Mouse (Mus musculus): ENCODE measurements around the gene Pip5k1c. TPM values are rescaled to one million over a fixed set of nuclear protein-coding genes. Genes with fewer than 3 reads are reported as not detected.

The Pip5k1c gene
- polyA plus RNA-seq, 1 experiment from 2014 or later, result 31.2 TPM

- TF ChIP-seq CTCF (IDR thresholded peaks at IDR 0.05) (no peak), EP300 (IDR thresholded peaks at IDR 0.05) (no peak)
- Histone ChIP-seq H3K4me1 (ENCODE audit: insufficient read depth, low read depth, low read length) (peaks cover 36% of the 10 kb centered on the region), H3K27ac (ENCODE audit: low read length) (peak overlapping the region; percentile 86), H3K4me3 (ENCODE audit: low read depth, low read length) (no peak overlapping the region), H3K9ac (replicated peaks; ENCODE audit: low read depth) (no peak overlapping the region), H3K27me3 (replicated peaks; ENCODE audit: insufficient read depth, low read length) (no peaks in the 10 kb centered on the region), H3K4me2 (replicated peaks; ENCODE audit: low read depth, low read length) (peak overlapping the region; percentile 32), H3K9me3 (ENCODE audit: low read length) (no peaks in the 10 kb centered on the region), H3K36me3 (ENCODE audit: insufficient read depth, low read length) (no peaks in the 10 kb centered on the region)
- DNase-seq (ENCODE audit: low spot score) (peak; percentile 42), ATAC-seq (no peak)
- 84% methylated on average over 17 of the region's 17 CpGs for WGBS
Observed at GRCm38 (mm10) chr10:81298369-81299100, 5.8 kb downstream of the Pip5k1c start.

- DNase-seq (ENCODE audit: low spot score) (no peak), ATAC-seq (no peak)
- 83% methylated on average over 14 of the region's 14 CpGs for WGBS
- Histone ChIP-seq H3K9me3 (ENCODE audit: low read length) (no peaks in the 10 kb centered on the region), H3K4me3 (ENCODE audit: low read depth, low read length) (no peak overlapping the region), H3K4me2 (replicated peaks; ENCODE audit: low read depth, low read length) (no peak overlapping the region), H3K9ac (replicated peaks; ENCODE audit: low read depth) (no peak overlapping the region), H3K4me1 (ENCODE audit: insufficient read depth, low read depth, low read length) (peaks cover 24% of the 10 kb centered on the region), H3K27me3 (replicated peaks; ENCODE audit: insufficient read depth, low read length) (no peaks in the 10 kb centered on the region), H3K27ac (ENCODE audit: low read length) (0 out of 2 replicates have a peak overlapping the region, but pooled peaks have one; percentile 26), H3K36me3 (ENCODE audit: insufficient read depth, low read length) (no peaks in the 10 kb centered on the region)
- TF ChIP-seq EP300 (IDR thresholded peaks at IDR 0.05) (no peak), CTCF (IDR thresholded peaks at IDR 0.05) (no peak)
Observed at GRCm38 (mm10) chr10:81299585-81300351, 7.0 kb downstream of the Pip5k1c start.

- no peaks in the 10 kb centered on the region for H3K9me3 ChIP-seq (ENCODE audit: low read length)
- H3K4me2 ChIP-seq (replicated peaks; ENCODE audit: low read depth, low read length), result no peak overlapping the region
- no peaks in the 10 kb centered on the region for H3K27me3 ChIP-seq (replicated peaks; ENCODE audit: insufficient read depth, low read length)
- no peaks in the 10 kb centered on the region for H3K36me3 ChIP-seq (ENCODE audit: insufficient read depth, low read length)
- DNase-seq (ENCODE audit: low spot score) (no peak), ATAC-seq (no peak)
- no peak overlapping the region for H3K4me3 ChIP-seq (ENCODE audit: low read depth, low read length)
- H3K9ac ChIP-seq (replicated peaks; ENCODE audit: low read depth), result no peak overlapping the region
- H3K27ac ChIP-seq (ENCODE audit: low read length), result no peak overlapping the region
- peaks cover 22% of the 10 kb centered on the region for H3K4me1 ChIP-seq (ENCODE audit: insufficient read depth, low read depth, low read length)
- TF ChIP-seq CTCF (IDR thresholded peaks at IDR 0.05) (no peak), EP300 (IDR thresholded peaks at IDR 0.05) (no peak)
- 75% methylated on average over 9 of the region's 9 CpGs for WGBS
Observed at GRCm38 (mm10) chr10:81300352-81300907, 7.7 kb downstream of the Pip5k1c start.

GRCm38 (mm10) chr10:81301321-81301720, 8.6 kb downstream of the Pip5k1c start:
- Histone ChIP-seq H3K36me3 (ENCODE audit: insufficient read depth, low read length) (peaks cover 8% of the 10 kb centered on the region; the same call in 1 of the 2 replicates), H3K27me3 (replicated peaks; ENCODE audit: insufficient read depth, low read length) (no peaks in the 10 kb centered on the region), H3K4me1 (ENCODE audit: insufficient read depth, low read depth, low read length) (peaks cover 22% of the 10 kb centered on the region), H3K9me3 (ENCODE audit: low read length) (no peaks in the 10 kb centered on the region), H3K4me2 (replicated peaks; ENCODE audit: low read depth, low read length) (no peak overlapping the region), H3K27ac (ENCODE audit: low read length) (no peak overlapping the region), H3K4me3 (ENCODE audit: low read depth, low read length) (no peak overlapping the region), H3K9ac (replicated peaks; ENCODE audit: low read depth) (no peak overlapping the region)
- no peak for ATAC-seq
- TF ChIP-seq EP300 (IDR thresholded peaks at IDR 0.05), result no peak
- TF ChIP-seq CTCF (IDR thresholded peaks at IDR 0.05), result no peak
- no peak for DNase-seq (ENCODE audit: low spot score)
- 69% methylated on average over 9 of the region's 9 CpGs for WGBS

GRCm38 (mm10) chr10:81302288-81302687, 9.5 kb downstream of the Pip5k1c start:
- Histone ChIP-seq H3K4me1 (ENCODE audit: insufficient read depth, low read depth, low read length) (peaks cover 22% of the 10 kb centered on the region), H3K27me3 (replicated peaks; ENCODE audit: insufficient read depth, low read length) (no peaks in the 10 kb centered on the region), H3K4me2 (replicated peaks; ENCODE audit: low read depth, low read length) (peak overlapping the region; percentile 27), H3K4me3 (ENCODE audit: low read depth, low read length) (no peak overlapping the region), H3K9me3 (ENCODE audit: low read length) (no peaks in the 10 kb centered on the region), H3K9ac (replicated peaks; ENCODE audit: low read depth) (no peak overlapping the region), H3K36me3 (ENCODE audit: insufficient read depth, low read length) (peaks cover 16% of the 10 kb centered on the region), H3K27ac (ENCODE audit: low read length) (peak overlapping the region; percentile 61)
- TF ChIP-seq CTCF (IDR thresholded peaks at IDR 0.05), result no peak
- TF ChIP-seq EP300 (IDR thresholded peaks at IDR 0.05), result no peak
- ATAC-seq (peak; percentile 10; the same call in 1 of the 2 replicates), DNase-seq (ENCODE audit: low spot score) (peak; percentile 45)
- WGBS, result 55% methylated on average over 4 of the region's 4 CpGs

- Histone ChIP-seq H3K4me1 (ENCODE audit: insufficient read depth, low read depth, low read length) (peaks cover 19% of the 10 kb centered on the region), H3K4me2 (replicated peaks; ENCODE audit: low read depth, low read length) (peak overlapping the region; percentile 27; the same call in 1 of the 2 replicates), H3K9me3 (ENCODE audit: low read length) (no peaks in the 10 kb centered on the region), H3K27me3 (replicated peaks; ENCODE audit: insufficient read depth, low read length) (no peaks in the 10 kb centered on the region), H3K27ac (ENCODE audit: low read length) (peak overlapping the region; percentile 64), H3K9ac (replicated peaks; ENCODE audit: low read depth) (no peak overlapping the region), H3K4me3 (ENCODE audit: low read depth, low read length) (no peak overlapping the region), H3K36me3 (ENCODE audit: insufficient read depth, low read length) (peaks cover 21% of the 10 kb centered on the region)
- ATAC-seq (peak; percentile 62), DNase-seq (ENCODE audit: low spot score) (peak; percentile 84)
- TF ChIP-seq EP300 (IDR thresholded peaks at IDR 0.05) (peak; percentile 33; the same call in 1 of the 2 replicates), CTCF (IDR thresholded peaks at IDR 0.05) (no peak)
- WGBS, result 21% methylated on average over 14 of the region's 14 CpGs
Observed at GRCm38 (mm10) chr10:81302781-81303218, 10.0 kb downstream of the Pip5k1c start.
